Mouse (Mus musculus): Measurements from ENCODE around the gene Trim10. TPM values are rescaled to one million over a fixed set of nuclear protein-coding genes. Genes with fewer than 3 reads are reported as not detected.

Trim10 gene
- total RNA-seq (2023): under 1 TPM; 0.32 to 0.33 TPM

GRCm38 (mm10) chr17:36869284-36869954 lies at the start of gene Trim10:
Gene Trim10, plus strand, starts transcription at chr17:36869574.

GRCm38 (mm10) chr17:36836874-36837647 lies 32.3 kb upstream of the Trim10 start, which contains the start of gene Trim26:
Gene Trim26, plus strand, starts transcription at chr17:36837134.

GRCm38 (mm10) chr17:36866719-36867527 lies 2.5 kb upstream of the Trim10 start, which contains the start of gene Trim15:
Gene Trim15, minus strand, starts transcription at chr17:36867210.

GRCm38 (mm10) chr17:36890073-36890903 lies 20.9 kb downstream of the Trim10 start, which contains the start of gene Trim40:
Gene Trim40, minus strand, starts transcription at chr17:36890123.

GRCm38 (mm10) chr17:36897552-36898205 lies 28.3 kb downstream of the Trim10 start, which contains the start of gene Trim31:
Gene Trim31, plus strand, starts transcription at chr17:36898118.

Other genes with a start within 250 kb of the Trim10 start
- gene H2-M9, start 226.9 kb upstream of the Trim10 start, total RNA-seq (2023): not detected
- not detected for gene H2-M1, start 197.4 kb upstream of the Trim10 start, total RNA-seq (2023)
- gene H2-M10.5, start 96.7 kb upstream of the Trim10 start, total RNA-seq (2023): not detected
- gene H2-M10.6, start 57.4 kb upstream of the Trim10 start, total RNA-seq (2023): not detected
- 100 to 1,000 TPM; 117 to 139 TPM for gene Trim26, start 32.4 kb upstream of the Trim10 start, total RNA-seq (2023)
- gene Trim15, start 2.4 kb upstream of the Trim10 start, total RNA-seq (2023): not detected
- not detected for gene Trim40, start 20.5 kb downstream of the Trim10 start, total RNA-seq (2023)
- not detected for gene Trim31, start 28.5 kb downstream of the Trim10 start, total RNA-seq (2023)
- 1 to 10 TPM in 1 of 2 experiments, under 1 TPM in 1; 0.77 to 1.2 TPM for gene Rnf39, start 73.3 kb downstream of the Trim10 start, total RNA-seq (2023)
- 10 to 100 TPM; 71.0 to 72.5 TPM for gene Ppp1r11, start 82.2 kb downstream of the Trim10 start, total RNA-seq (2023)
- gene Znrd1, start 89.0 kb downstream of the Trim10 start, total RNA-seq (2023): 10 to 100 TPM; 54.5 to 64.0 TPM
- 1 to 10 TPM; 2.3 to 3.3 TPM for gene Znrd1as, start 89.0 kb downstream of the Trim10 start, total RNA-seq (2023)
- gene 2410137M14Rik, start 111.7 kb downstream of the Trim10 start, total RNA-seq (2023): not detected
- not detected for gene H2-M5, start 120.0 kb downstream of the Trim10 start, total RNA-seq (2023)
- gene Zfp57, start 131.6 kb downstream of the Trim10 start, total RNA-seq (2023): not detected
- gene Mog, start 153.8 kb downstream of the Trim10 start, total RNA-seq (2023): not detected
- gene Gabbr1, start 176.4 kb downstream of the Trim10 start, total RNA-seq (2023): 100 to 1,000 TPM; 136 to 147 TPM
- gene Olfr90, start 218.9 kb downstream of the Trim10 start, total RNA-seq (2023): not detected
- gene Olfr91, start 228.7 kb downstream of the Trim10 start, total RNA-seq (2023): not detected